Mouse (Mus musculus): ENCODE data around the gene Tbc1d19.

Tbc1d19 gene

DNA sequence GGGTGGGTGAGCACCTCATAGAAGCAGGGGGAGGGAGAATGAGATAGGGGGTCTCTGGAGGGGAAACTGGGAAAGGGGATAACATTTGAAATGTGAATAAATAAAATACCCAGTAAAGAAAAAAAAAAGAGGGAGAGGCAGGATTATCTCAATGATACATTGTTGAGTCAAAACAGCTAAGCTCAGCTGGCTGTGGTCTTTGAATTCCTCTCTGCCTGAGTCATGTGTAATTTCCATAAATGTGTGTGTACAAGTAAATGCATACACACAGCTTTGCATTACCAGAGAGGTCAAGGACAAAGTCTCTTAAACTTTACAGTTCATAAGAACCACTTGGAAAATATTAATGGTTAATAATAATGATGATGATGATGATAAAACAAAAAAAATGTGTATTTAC is 143.8 kb downstream of the Tbc1d19 start:
- DNase-seq (ENCODE audit: low spot score), result no peak
